Mouse (Mus musculus): ENCODE measurements around the gene Nat8f2. TPM values are rescaled to one million over a fixed set of nuclear protein-coding genes. Genes with fewer than 3 reads are reported as not detected.
"Not testable (repeated sequence)": the region's sequence is repeated elsewhere in the genome, so short reads cannot be mapped to it uniquely, and the experiment has no call there.

Nat8f2 gene
- total RNA-seq (2015; ENCODE audit: low replicate concordance) (not detected in 2 replicates), total RNA-seq (2017; ENCODE audit: low replicate concordance) (not detected in 2 replicates)

DNA sequence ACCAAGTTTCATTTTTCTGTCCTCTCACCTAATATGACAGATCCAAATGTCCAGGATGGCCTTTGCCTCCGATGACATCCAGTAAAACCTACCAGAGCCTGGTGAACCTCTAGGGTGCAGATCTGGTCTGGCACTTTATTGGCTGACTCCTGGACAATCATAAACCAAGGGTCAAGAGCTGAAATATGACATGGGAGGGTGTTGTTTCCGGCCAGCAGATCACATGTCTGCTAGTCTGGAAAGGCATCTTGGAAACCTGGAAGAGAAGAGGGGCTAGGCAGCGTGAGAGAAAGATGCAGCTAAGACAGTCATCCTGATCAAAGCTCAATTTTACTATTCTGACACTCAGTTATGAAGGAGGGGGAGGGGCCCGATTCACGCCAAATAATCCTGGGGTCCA lies at the start of gene Nat8f2:
Gene Nat8f2, minus strand, starts transcription at position 153 of the 400 bp plus-strand sequence.
- not testable (repeated sequence) for ATAC-seq (replicated peaks; ENCODE audit: low FRiP score, poor library complexity, severe bottlenecking)

DNA sequence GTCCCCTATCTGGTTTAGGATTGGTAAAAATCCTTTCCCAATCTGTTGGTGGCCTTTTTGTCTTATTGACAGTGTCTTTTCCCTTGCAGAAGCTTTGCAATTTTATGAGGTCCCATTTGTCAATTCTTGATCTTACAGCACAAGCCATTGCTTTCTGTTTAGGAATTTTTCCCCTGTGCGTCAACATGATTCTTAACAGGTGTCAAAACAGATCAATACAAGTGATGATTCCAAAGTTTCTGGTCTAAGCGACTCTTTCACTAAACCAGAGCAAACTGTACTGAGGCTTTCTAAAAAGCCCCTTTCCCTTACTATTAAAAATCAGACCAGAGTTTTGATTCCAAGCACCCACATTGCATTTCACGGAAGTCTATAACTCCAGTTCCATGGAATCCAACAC lies 49.4 kb upstream of the Nat8f2 start:
- ATAC-seq (replicated peaks; ENCODE audit: low FRiP score, poor library complexity, severe bottlenecking): not testable (repeated sequence)

DNA sequence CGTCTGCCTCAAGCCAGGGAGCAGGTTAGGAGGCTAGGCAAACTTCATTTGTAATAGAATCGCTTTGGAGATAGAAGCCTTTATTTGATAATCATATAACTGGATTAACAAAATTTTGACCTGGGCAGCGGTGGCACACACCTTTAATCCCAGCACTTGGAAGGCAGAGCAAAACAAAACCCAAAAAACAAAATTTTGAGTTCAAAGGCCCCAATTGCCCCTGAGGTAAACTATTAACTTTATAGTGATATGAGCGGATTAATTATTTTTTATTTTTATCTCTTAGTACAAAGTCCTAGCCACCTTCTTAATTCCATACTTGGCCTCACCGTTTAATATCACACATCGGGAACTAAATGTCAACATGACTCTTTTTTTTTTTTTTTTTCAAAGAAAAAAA lies 47.6 kb upstream of the Nat8f2 start:
- ATAC-seq (replicated peaks; ENCODE audit: low FRiP score, poor library complexity, severe bottlenecking): no peak

GRCm38 (mm10) chr6:85915539-85916513 lies 46.9 kb upstream of the Nat8f2 start, which contains the start of gene Nat8f1:
Nat8f1 (minus strand) TSS chr6:85915687.
- peak; percentile 94 for ATAC-seq (replicated peaks; ENCODE audit: low FRiP score, poor library complexity, severe bottlenecking)

GRCm38 (mm10) chr6:85915141-85915538 lies 46.2 kb upstream of the Nat8f2 start:
- ATAC-seq (replicated peaks; ENCODE audit: low FRiP score, poor library complexity, severe bottlenecking): peak; percentile 31

- no peak for ATAC-seq (replicated peaks; ENCODE audit: low FRiP score, poor library complexity, severe bottlenecking)
Observed at GRCm38 (mm10) chr6:85911587-85911986, 42.6 kb upstream of the Nat8f2 start, which contains the start of gene Tprkb. Tprkb (plus strand) TSS chr6:85911865.

DNA sequence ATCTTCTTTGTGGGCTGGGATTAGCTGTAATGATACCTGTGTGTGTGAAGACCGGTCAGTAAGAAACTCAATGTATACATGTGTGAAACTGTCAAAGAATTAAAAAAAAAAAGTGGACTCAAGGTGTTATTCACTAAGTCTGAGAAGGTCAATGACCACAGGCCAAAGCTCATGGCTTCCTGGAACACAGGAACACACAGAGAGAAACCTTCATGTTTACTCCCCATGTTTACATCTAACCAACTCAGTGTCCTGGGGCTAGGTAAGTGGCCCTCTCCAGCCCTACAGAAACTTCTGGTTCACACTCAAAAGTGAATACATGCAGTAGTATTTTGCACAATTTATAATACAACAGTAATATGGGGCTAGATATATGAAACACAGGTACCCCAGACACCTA lies 40.7 kb upstream of the Nat8f2 start:
- no peak for ATAC-seq (replicated peaks; ENCODE audit: low FRiP score, poor library complexity, severe bottlenecking)

DNA sequence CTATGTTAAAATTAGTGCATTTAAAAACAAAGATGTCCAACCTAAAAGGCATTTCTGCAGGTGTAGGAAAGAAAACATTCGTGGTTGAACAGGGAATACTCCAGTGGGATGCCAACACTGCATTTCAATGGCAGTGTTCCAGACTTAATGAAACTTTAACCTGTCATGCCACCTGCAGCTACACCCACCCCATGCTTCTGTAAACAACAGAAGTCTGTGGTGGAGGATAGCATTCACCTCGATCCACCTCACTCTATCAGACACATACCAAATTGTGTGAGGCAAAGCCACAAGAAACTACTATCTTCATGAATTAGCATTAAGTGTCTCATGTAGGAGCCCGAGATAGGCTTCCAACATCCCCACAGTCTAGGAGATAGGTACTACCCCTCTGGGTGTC lies 39.4 kb upstream of the Nat8f2 start:
- ATAC-seq (replicated peaks; ENCODE audit: low FRiP score, poor library complexity, severe bottlenecking): no peak

DNA sequence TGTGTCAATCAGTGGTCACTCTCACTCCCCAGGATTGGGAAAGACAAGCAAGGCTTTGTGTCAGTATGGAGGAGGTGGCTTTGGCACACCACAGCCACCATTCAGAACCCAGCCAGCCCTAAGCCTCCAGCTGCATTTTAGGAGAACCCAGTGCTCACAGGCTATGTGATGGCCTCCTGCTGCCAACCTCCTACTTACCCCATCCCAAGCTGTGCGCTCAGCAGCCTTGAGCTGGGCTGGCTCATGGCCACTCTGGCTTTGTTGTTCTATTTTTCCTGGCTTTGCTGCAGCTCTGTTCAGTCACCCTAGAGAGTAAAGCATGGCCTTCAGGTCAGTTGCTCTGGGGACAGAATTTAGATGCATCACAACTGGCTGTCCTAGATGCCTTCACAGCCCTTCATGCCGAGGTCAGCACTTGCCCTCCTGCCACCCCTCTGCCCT lies 38.0 kb upstream of the Nat8f2 start:
- ATAC-seq (replicated peaks; ENCODE audit: low FRiP score, poor library complexity, severe bottlenecking): not testable (repeated sequence)

DNA sequence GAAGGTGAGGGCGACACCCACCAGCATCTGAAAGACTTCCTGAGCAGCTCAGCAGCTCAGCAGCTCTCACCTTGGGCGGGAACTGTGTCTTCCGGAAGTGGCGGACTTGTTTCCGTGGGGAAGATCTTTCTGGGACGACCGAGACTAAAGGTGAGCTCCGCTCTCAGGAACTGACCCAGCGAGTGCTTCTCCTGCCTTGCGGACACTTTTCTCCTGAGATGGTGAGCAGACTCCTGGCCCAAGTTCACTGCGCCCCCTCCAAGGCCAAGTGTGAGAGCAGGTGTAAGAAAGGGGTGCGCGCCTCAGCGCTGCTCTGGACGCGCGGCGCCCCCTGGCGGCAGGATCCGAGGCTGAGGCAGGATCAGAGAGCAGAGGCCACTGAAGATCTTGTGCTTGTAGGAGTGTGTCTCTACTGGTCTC lies 35.7 kb upstream of the Nat8f2 start, which contains the start of gene Nat8f4:
Gene Nat8f4, minus strand, starts transcription at position 243 of the 420 bp plus-strand sequence.
- ATAC-seq (replicated peaks; ENCODE audit: low FRiP score, poor library complexity, severe bottlenecking): peak; percentile 86

DNA sequence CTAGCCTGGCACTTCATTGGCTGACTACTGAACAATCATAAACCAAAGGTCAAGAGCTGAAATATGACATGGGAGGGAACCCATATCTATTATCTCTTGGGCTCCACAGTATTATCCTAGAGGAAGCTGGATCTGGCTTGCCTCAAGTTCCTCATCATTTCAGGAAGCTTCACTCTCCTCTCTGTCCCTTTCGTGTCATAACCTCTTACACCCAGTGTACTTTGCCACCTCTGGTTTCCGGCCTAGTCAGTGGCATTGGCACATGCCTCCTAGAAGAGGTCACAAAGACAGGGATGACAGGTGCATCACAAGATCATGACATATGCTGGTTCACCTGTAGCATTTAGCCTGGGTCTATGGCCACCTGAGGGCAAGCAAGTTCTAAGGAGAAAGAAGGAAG lies 33.3 kb upstream of the Nat8f2 start:
- ATAC-seq (replicated peaks; ENCODE audit: low FRiP score, poor library complexity, severe bottlenecking): no peak

DNA sequence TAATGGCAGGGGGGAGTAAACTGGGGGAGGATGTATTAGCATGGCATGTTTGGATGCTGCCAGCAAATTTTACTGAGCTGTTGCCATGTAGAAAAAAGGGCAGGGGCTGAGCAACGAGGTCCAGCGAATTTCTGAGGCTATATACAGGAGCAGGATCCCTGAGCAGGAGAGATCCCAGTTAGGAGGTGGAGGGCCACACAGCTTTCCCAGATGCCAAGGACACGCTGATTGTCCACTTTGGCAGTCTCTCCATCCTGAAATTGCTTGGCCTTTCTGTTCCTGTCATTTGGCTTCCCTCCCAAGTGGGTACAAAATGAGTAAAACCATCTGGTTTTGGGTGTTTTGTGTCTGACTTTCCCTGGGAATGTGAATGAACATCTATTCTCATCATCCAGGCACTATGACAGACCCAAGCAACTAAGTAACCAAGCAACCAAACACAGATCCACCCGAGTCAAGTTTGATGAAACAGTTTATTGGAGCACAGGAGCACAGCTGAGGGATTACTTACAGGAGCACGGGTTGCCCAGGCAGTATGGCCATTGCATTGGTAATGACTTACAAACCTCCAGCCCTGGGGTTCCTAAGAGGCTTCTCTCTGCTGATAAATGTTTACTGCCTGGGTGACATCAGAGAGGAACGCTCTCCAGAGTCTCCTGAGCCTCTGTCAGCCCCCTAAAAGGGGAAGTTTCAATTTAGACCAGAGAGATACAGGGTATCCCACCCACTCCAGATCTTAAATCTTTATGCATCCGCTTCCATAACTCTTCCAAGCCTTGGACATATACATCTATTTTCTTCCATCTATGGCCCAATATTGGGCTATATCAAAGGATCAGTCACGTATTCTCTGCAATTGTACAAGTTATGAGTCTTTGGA lies 29.9 kb upstream of the Nat8f2 start:
- ATAC-seq (replicated peaks; ENCODE audit: low FRiP score, poor library complexity, severe bottlenecking): not testable (repeated sequence)

GRCm38 (mm10) chr6:85895061-85895648 lies 26.2 kb upstream of the Nat8f2 start:
- ATAC-seq (replicated peaks; ENCODE audit: low FRiP score, poor library complexity, severe bottlenecking): peak; percentile 77

- no peak for ATAC-seq (replicated peaks; ENCODE audit: low FRiP score, poor library complexity, severe bottlenecking)
Observed at GRCm38 (mm10) chr6:85888961-85889360, 20.0 kb upstream of the Nat8f2 start.

- ATAC-seq (replicated peaks; ENCODE audit: low FRiP score, poor library complexity, severe bottlenecking): no peak
Observed at GRCm38 (mm10) chr6:85884311-85884710, 15.4 kb upstream of the Nat8f2 start.

GRCm38 (mm10) chr6:85883246-85883645 lies 14.3 kb upstream of the Nat8f2 start:
- ATAC-seq (replicated peaks; ENCODE audit: low FRiP score, poor library complexity, severe bottlenecking): not testable (repeated sequence)

- no peak for ATAC-seq (replicated peaks; ENCODE audit: low FRiP score, poor library complexity, severe bottlenecking)
Observed at GRCm38 (mm10) chr6:85867726-85868690, 950 bp downstream of the Nat8f2 start.

GRCm38 (mm10) chr6:85866995-85867394 lies 2.0 kb downstream of the Nat8f2 start:
- ATAC-seq (replicated peaks; ENCODE audit: low FRiP score, poor library complexity, severe bottlenecking): not testable (repeated sequence)

Measured in erythroid progenitor cell, adult 5-6 weeks (primary cell).